Mouse (Mus musculus) erythroblast, embryonic 14.5 days (primary cell): ENCODE measurements around the gene Ifitm7.

Source experiments
- GATA1 ChIP-seq: IDR thresholded peaks from 2 replicates; pipeline ENCODE4 v1.6.1; 2012; ENCODE audit warnings: low read length, inconsistent platforms, mixed read lengths
- TAL1 ChIP-seq: IDR thresholded peaks from 3 replicates; pipeline ENCODE4 v1.6.1; 2012; ENCODE audit warnings: low read length, inconsistent platforms, mixed read lengths

DNA sequence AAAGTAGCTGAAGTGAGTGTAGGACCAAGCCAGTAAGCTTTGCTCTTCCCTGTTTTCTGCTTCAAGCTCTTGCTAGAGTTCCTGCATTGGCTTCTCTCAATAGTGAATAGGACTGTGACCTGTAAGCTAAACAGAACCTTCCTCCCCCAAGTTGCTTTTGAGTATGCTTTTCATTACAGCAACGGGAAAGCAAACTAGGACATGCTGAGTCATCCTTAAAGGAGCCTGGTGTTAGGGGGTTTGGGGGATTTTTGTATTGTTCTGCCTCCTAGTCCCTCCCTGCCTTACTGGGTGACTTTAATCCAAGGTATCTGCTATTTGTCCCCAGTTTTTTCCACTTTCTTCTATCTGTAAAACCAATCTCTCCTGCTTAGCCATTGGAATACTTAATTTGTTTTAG, 24.6 kb downstream of the Ifitm7 start:
- TF ChIP-seq GATA1 = no peak
- TF ChIP-seq TAL1 = no peak
